Mouse (Mus musculus) limb, embryonic 10.5 days (tissue): ENCODE measurements around the gene Extl1. TPM values are rescaled to one million over a fixed set of nuclear protein-coding genes. Genes with fewer than 3 reads are reported as not detected.

ENCODE experiments used
- DNase-seq: peaks from one replicate; pipeline ENCODE4 v3.0.0-alpha.2; 2017; ENCODE audit warnings: low spot score
- H3K27ac ChIP-seq: fragments of 300-500 bp; sonication (generic); 2 replicates; pipeline ENCODE4 v1.5.1; 2016; ENCODE audit warnings: mild to moderate bottlenecking
- H3K27me3 ChIP-seq: fragments of 300-500 bp; sonication (generic); 2 replicates; pipeline ENCODE4 v1.6.1; 2016; ENCODE audit warnings: low read depth, mild to moderate bottlenecking; ENCODE audit not compliant: poor library complexity, severe bottlenecking
- H3K36me3 ChIP-seq: fragments of 300-500 bp; sonication (generic); 2 replicates; pipeline ENCODE4 v1.6.1; 2016; ENCODE audit warnings: mild to moderate bottlenecking, moderate library complexity
- H3K4me1 ChIP-seq: fragments of 300-500 bp; sonication (generic); 2 replicates; pipeline ENCODE4 v1.6.1; 2016
- H3K4me3 ChIP-seq: fragments of 300-500 bp; sonication (generic); 2 replicates; pipeline ENCODE4 v1.5.1; 2016; ENCODE audit warnings: mild to moderate bottlenecking, moderate library complexity
- H3K9me3 ChIP-seq: fragments of 300-500 bp; sonication (generic); replicated peaks from 2 replicates; pipeline ENCODE4 v1.6.1; 2016; ENCODE audit warnings: mild to moderate bottlenecking
- WGBS: fragments of 180-500 bp; shearing (Covaris S2); methylation state at CpG from one replicate; pipeline ENCODE4 v1.1.7; 2016; 5-methylcytosine and 5-hydroxymethylcytosine counted together
- polyA plus RNA-seq: library from polyadenylated mRNA; unstranded; fragments of >200 nt; fragmentation: Nextera tagmentation; extraction: Ambion mirVana; gene quantifications from 2 replicates; pipeline ENCODE4 v1.2.1, GENCODE M21; 2016

Gene Extl1
- polyA plus RNA-seq, 1 experiment from 2014 or later, result 0.75 TPM

GRCm38 (mm10) chr4:134379510-134379909 is 4.1 kb downstream of the Extl1 start:
- H3K27ac ChIP-seq, result no peak overlapping the region
- H3K4me1 ChIP-seq, result peaks cover 12% of the 10 kb centered on the region
- H3K9me3 ChIP-seq, result 0 out of 2 replicates have a peak, but pooled peaks cover 2% of the 10 kb centered on the region
- WGBS, result 85% methylated on average over 8 of the region's 8 CpGs
- no peak overlapping the region for H3K4me3 ChIP-seq
- H3K27me3 ChIP-seq, result peaks cover 4% of the 10 kb centered on the region; the same call in 1 of the 2 replicates
- no peak for DNase-seq
- no peaks in the 10 kb centered on the region for H3K36me3 ChIP-seq

GRCm38 (mm10) chr4:134378089-134378615 is 5.5 kb downstream of the Extl1 start:
- peak overlapping the region; percentile 61; the same call in 1 of the 2 replicates for H3K27ac ChIP-seq
- 0 out of 2 replicates have a peak, but pooled peaks cover 2% of the 10 kb centered on the region for H3K9me3 ChIP-seq
- peaks cover 11% of the 10 kb centered on the region for H3K27me3 ChIP-seq
- no peak overlapping the region for H3K4me3 ChIP-seq
- no peaks in the 10 kb centered on the region for H3K36me3 ChIP-seq
- DNase-seq, result no peak
- WGBS, result 34% methylated on average over 10 of the region's 10 CpGs
- peaks cover 12% of the 10 kb centered on the region for H3K4me1 ChIP-seq

GRCm38 (mm10) chr4:134374306-134374705 is 9.3 kb downstream of the Extl1 start:
- H3K27ac ChIP-seq, result no peak overlapping the region
- no peak for DNase-seq
- H3K9me3 ChIP-seq, result 0 out of 2 replicates have a peak, but pooled peaks cover 2% of the 10 kb centered on the region
- no peak overlapping the region for H3K4me3 ChIP-seq
- no peaks in the 10 kb centered on the region for H3K36me3 ChIP-seq
- WGBS, result 64% methylated on average over 1 of the region's 1 CpGs
- peaks cover 37% of the 10 kb centered on the region for H3K4me1 ChIP-seq
- peaks cover 47% of the 10 kb centered on the region for H3K27me3 ChIP-seq

GRCm38 (mm10) chr4:134373295-134373694 is 10.4 kb downstream of the Extl1 start:
- WGBS, result 77% methylated on average over 8 of the region's 8 CpGs
- H3K27ac ChIP-seq, result no peak overlapping the region
- H3K27me3 ChIP-seq, result peaks cover 57% of the 10 kb centered on the region
- no peak for DNase-seq
- no peak overlapping the region for H3K4me3 ChIP-seq
- 0 out of 2 replicates have a peak, but pooled peaks cover 2% of the 10 kb centered on the region for H3K9me3 ChIP-seq
- peaks cover 29% of the 10 kb centered on the region for H3K4me1 ChIP-seq
- no peaks in the 10 kb centered on the region for H3K36me3 ChIP-seq

- Histone ChIP-seq H3K4me1 (peaks cover 25% of the 10 kb centered on the region), H3K9me3 (0 out of 2 replicates have a peak, but pooled peaks cover 2% of the 10 kb centered on the region), H3K27ac (no peak overlapping the region), H3K27me3 (peaks cover 66% of the 10 kb centered on the region), H3K4me3 (peak overlapping the region; percentile 60), H3K36me3 (no peaks in the 10 kb centered on the region)
- peak; percentile 78 for DNase-seq
- WGBS, result under 1% methylated on average over 16 of the region's 16 CpGs
Observed at GRCm38 (mm10) chr4:134372294-134372747, 11.3 kb downstream of the Extl1 start.

- H3K36me3 ChIP-seq, result no peaks in the 10 kb centered on the region
- peaks cover 25% of the 10 kb centered on the region for H3K4me1 ChIP-seq
- peak overlapping the region; percentile 60 for H3K4me3 ChIP-seq
- H3K27ac ChIP-seq, result no peak overlapping the region
- no peaks in the 10 kb centered on the region for H3K9me3 ChIP-seq
- 1% methylated on average over 17 of the region's 17 CpGs for WGBS
- DNase-seq, result no peak
- peaks cover 76% of the 10 kb centered on the region for H3K27me3 ChIP-seq
Observed at GRCm38 (mm10) chr4:134371316-134371855, 12.3 kb downstream of the Extl1 start.

- Histone ChIP-seq H3K4me3 (peak overlapping the region; percentile 60), H3K27me3 (peaks cover 81% of the 10 kb centered on the region), H3K4me1 (peaks cover 25% of the 10 kb centered on the region), H3K27ac (no peak overlapping the region), H3K36me3 (no peaks in the 10 kb centered on the region), H3K9me3 (no peaks in the 10 kb centered on the region)
- WGBS, result 1% methylated on average over 18 of the region's 18 CpGs
- no peak for DNase-seq
Observed at GRCm38 (mm10) chr4:134370649-134371221, 12.9 kb downstream of the Extl1 start.

- 46% methylated on average over 5 of the region's 5 CpGs for WGBS
- Histone ChIP-seq H3K27ac (no peak overlapping the region), H3K9me3 (no peaks in the 10 kb centered on the region), H3K4me3 (no peak overlapping the region), H3K4me1 (peaks cover 38% of the 10 kb centered on the region), H3K27me3 (peaks cover 59% of the 10 kb centered on the region), H3K36me3 (no peaks in the 10 kb centered on the region)
- DNase-seq, result no peak
Observed at GRCm38 (mm10) chr4:134365280-134365679, 18.4 kb downstream of the Extl1 start.

- H3K27me3 ChIP-seq, result peaks cover 54% of the 10 kb centered on the region
- no peaks in the 10 kb centered on the region for H3K36me3 ChIP-seq
- no peak for DNase-seq
- peak overlapping the region; percentile 27; the same call in 1 of the 2 replicates for H3K27ac ChIP-seq
- 0 out of 2 replicates have a peak overlapping the region, but pooled peaks have one; percentile 15 for H3K4me3 ChIP-seq
- H3K4me1 ChIP-seq, result peaks cover 36% of the 10 kb centered on the region
- 29% methylated on average over 9 of the region's 9 CpGs for WGBS
- H3K9me3 ChIP-seq, result no peaks in the 10 kb centered on the region
Observed at GRCm38 (mm10) chr4:134362586-134362985, 21.1 kb downstream of the Extl1 start.

GRCm38 (mm10) chr4:134362124-134362523 is 21.5 kb downstream of the Extl1 start:
- no peak for DNase-seq

GRCm38 (mm10) chr4:134361215-134361614 is 22.4 kb downstream of the Extl1 start:
- WGBS, result 26% methylated on average over 5 of the region's 5 CpGs
- DNase-seq, result peak; percentile 48
- Histone ChIP-seq H3K27me3 (peaks cover 47% of the 10 kb centered on the region), H3K27ac (0 out of 2 replicates have a peak overlapping the region, but pooled peaks have one; percentile 21), H3K36me3 (no peaks in the 10 kb centered on the region), H3K9me3 (no peaks in the 10 kb centered on the region), H3K4me1 (peaks cover 47% of the 10 kb centered on the region), H3K4me3 (no peak overlapping the region)

More at GRCm38 (mm10) chr4:134362124-134362523, 21.5 kb downstream of the Extl1 start:
- WGBS, result 68% methylated on average over 9 of the region's 9 CpGs
- H3K27me3 ChIP-seq, result peaks cover 54% of the 10 kb centered on the region
- peaks cover 39% of the 10 kb centered on the region for H3K4me1 ChIP-seq
- H3K4me3 ChIP-seq, result no peak overlapping the region
- no peaks in the 10 kb centered on the region for H3K36me3 ChIP-seq
- 0 out of 2 replicates have a peak overlapping the region, but pooled peaks have one; percentile 43 for H3K27ac ChIP-seq
- no peaks in the 10 kb centered on the region for H3K9me3 ChIP-seq

GRCm38 (mm10) chr4:134359649-134360048 is 24.0 kb downstream of the Extl1 start:
- no peaks in the 10 kb centered on the region for H3K36me3 ChIP-seq
- 88% methylated on average over 6 of the region's 6 CpGs for WGBS
- no peak overlapping the region for H3K4me3 ChIP-seq
- no peak overlapping the region for H3K27ac ChIP-seq
- peaks cover 38% of the 10 kb centered on the region for H3K27me3 ChIP-seq
- no peak for DNase-seq
- peaks cover 45% of the 10 kb centered on the region for H3K4me1 ChIP-seq
- H3K9me3 ChIP-seq, result no peaks in the 10 kb centered on the region

- H3K27ac ChIP-seq, result no peak overlapping the region
- DNase-seq, result no peak
- no peak overlapping the region for H3K4me3 ChIP-seq
- no peaks in the 10 kb centered on the region for H3K9me3 ChIP-seq
- H3K27me3 ChIP-seq, result peaks cover 34% of the 10 kb centered on the region
- WGBS, result 47% methylated on average over 17 of the region's 17 CpGs
- H3K36me3 ChIP-seq, result no peaks in the 10 kb centered on the region
- H3K4me1 ChIP-seq, result peaks cover 36% of the 10 kb centered on the region
Observed at GRCm38 (mm10) chr4:134357461-134357771, 26.2 kb downstream of the Extl1 start.
